Mouse (Mus musculus) lung, adult 2 months (tissue): ENCODE measurements around the gene Prg2.

Experiments
- CTCF ChIP-seq: fragments of 200-500 bp; IDR thresholded peaks from 2 replicates; pipeline ENCODE4 v1.5.1; 2011; ENCODE audit warnings: mild to moderate bottlenecking, low read length, control low read depth; ENCODE audit not compliant: insufficient read depth
- POLR2A ChIP-seq: fragments of 200-500 bp; IDR thresholded peaks from 2 replicates; pipeline ENCODE4 v1.6.1; 2011; ENCODE audit warnings: low read depth, mild to moderate bottlenecking, control low read depth, low read length, borderline replicate concordance; ENCODE audit errors: extremely low read depth

DNA sequence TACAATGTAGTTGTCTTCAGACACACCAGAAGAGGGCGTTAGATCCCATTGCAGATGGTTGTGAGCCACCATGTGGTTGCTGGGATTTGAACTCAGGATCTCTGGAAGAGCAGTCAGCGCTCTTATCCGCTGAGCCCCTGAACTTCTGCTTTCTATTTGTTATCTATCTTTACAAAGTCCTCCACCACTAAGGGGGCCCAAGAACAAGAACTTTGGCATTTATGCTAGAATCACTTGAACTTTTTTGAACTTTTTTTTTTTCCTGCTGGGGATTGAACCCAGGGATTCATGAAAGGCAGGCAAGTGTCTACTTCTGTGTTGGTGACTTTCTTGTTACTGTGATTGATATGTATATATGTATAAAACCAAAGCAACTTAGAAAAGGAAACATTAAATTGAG lies 41.0 kb upstream of the Prg2 start:
- TF ChIP-seq POLR2A (no peak), CTCF (no peak)
